Mouse (Mus musculus) MEL (cell line): Measurements from ENCODE around the gene Chrng. TPM values are rescaled to one million over a fixed set of nuclear protein-coding genes. Genes with fewer than 3 reads are reported as not detected.

ENCODE experiments used
- DNase-seq: peaks from one replicate; pipeline ENCODE4 v3.0.0; 2011; ENCODE audit warnings: low read depth, low spot score
- H3K27ac ChIP-seq: 2 replicates; pipeline ENCODE4 v1.5.1; 2012; ENCODE audit warnings: low read depth, mild to moderate bottlenecking, control low read depth, low read length, moderate library complexity; ENCODE audit not compliant: control insufficient read depth
- H3K27me3 ChIP-seq, 2 experiments: fragments of 150-350 bp in 1 of 2; sonication (generic) in 1 of 2; 2 replicates each; pipeline ENCODE4 v1.6.1; 2012; ENCODE audit warnings: low read length in 2 of 2, mild to moderate bottlenecking in 2 of 2, improper control_type of control experiment in 1 of 2, moderate library complexity in 1 of 2; ENCODE audit not compliant: insufficient read depth in 2 of 2, control insufficient read depth in 1 of 2
- H3K36me3 ChIP-seq, 2 experiments: 2 replicates each; pipeline ENCODE4 v1.6.1; 2012 to 2014; ENCODE audit warnings: low read length in 2 of 2, improper control_type of control experiment in 1 of 2, inconsistent platforms in 1 of 2, mild to moderate bottlenecking in 1 of 2; ENCODE audit not compliant: insufficient read depth in 2 of 2, control insufficient read depth in 1 of 2
- H3K4me1 ChIP-seq, 2 experiments: fragments of 150-350 bp in 1 of 2; sonication (generic) in 1 of 2; 2 replicates each; pipeline ENCODE4 v1.6.1; 2012; ENCODE audit warnings: low read length in 2 of 2, improper control_type of control experiment in 1 of 2, mild to moderate bottlenecking in 1 of 2; ENCODE audit not compliant: insufficient read depth in 2 of 2, control insufficient read depth in 1 of 2
- H3K4me3 ChIP-seq, 2 experiments: fragments of 150-350 bp in 1 of 2; sonication (generic) in 1 of 2; 2 replicates each; pipeline ENCODE4 v1.5.1; 2012; ENCODE audit warnings: low read depth in 2 of 2, low read length in 2 of 2, mild to moderate bottlenecking in 2 of 2, moderate library complexity in 2 of 2, control low read depth in 1 of 2, improper control_type of control experiment in 1 of 2; ENCODE audit not compliant: control insufficient read depth in 1 of 2, insufficient read depth in 1 of 2
- H3K79me2 ChIP-seq: 2 replicates; pipeline ENCODE4 v1.6.1; 2012; ENCODE audit warnings: mild to moderate bottlenecking, low read length, moderate library complexity; ENCODE audit not compliant: control insufficient read depth, poor library complexity, insufficient read depth
- H3K9ac ChIP-seq: 2 replicates; pipeline ENCODE4 v1.6.1; 2012; ENCODE audit warnings: low read depth, mild to moderate bottlenecking, control low read depth, low read length, moderate library complexity; ENCODE audit not compliant: control insufficient read depth, poor library complexity, severe bottlenecking
- H3K9me3 ChIP-seq: fragments of 150-350 bp; sonication (generic); replicated peaks from 2 replicates; pipeline ENCODE4 v1.6.1; 2012; ENCODE audit warnings: mild to moderate bottlenecking, low read length, improper control_type of control experiment, moderate library complexity; ENCODE audit not compliant: insufficient read depth
- CHD1 ChIP-seq: IDR thresholded peaks from 2 replicates; pipeline ENCODE4 v1.6.1; 2012; ENCODE audit warnings: low read depth, mild to moderate bottlenecking, inconsistent platforms, low read length, improper control_type of control experiment
- CHD2 ChIP-seq: IDR thresholded peaks from 2 replicates; pipeline ENCODE4 v1.6.1; 2011; ENCODE audit warnings: low read length, improper control_type of control experiment
- ETS1 ChIP-seq: IDR thresholded peaks from 2 replicates; pipeline ENCODE4 v1.6.1; 2012; ENCODE audit warnings: low read depth, mild to moderate bottlenecking, inconsistent platforms, low read length, improper control_type of control experiment, moderate library complexity
- HCFC1 ChIP-seq: IDR thresholded peaks from 2 replicates; pipeline ENCODE4 v1.6.1; 2012; ENCODE audit warnings: low read depth, mild to moderate bottlenecking, inconsistent platforms, low read length, improper control_type of control experiment, moderate library complexity
- KAT2A ChIP-seq: conservative IDR thresholded peaks from 2 replicates; pipeline ENCODE4 v1.6.1; 2012; ENCODE audit warnings: low read depth, low read length, improper control_type of control experiment, inconsistent platforms
- MXI1 ChIP-seq: IDR thresholded peaks from 2 replicates; pipeline ENCODE4 v1.6.1; 2011; ENCODE audit warnings: mild to moderate bottlenecking, low read depth, low read length, improper control_type of control experiment
- MYC ChIP-seq: IDR thresholded peaks from 2 replicates; pipeline ENCODE4 v1.6.1; 2011; ENCODE audit warnings: low read depth, mild to moderate bottlenecking, low read length, improper control_type of control experiment, moderate library complexity
- NELFE ChIP-seq: IDR thresholded peaks from 2 replicates; pipeline ENCODE4 v1.6.1; 2011; ENCODE audit warnings: low read depth, low read length, improper control_type of control experiment
- POLR2A ChIP-seq, 2 experiments: IDR thresholded peaks; 2 replicates each; pipeline ENCODE4 v1.6.1; 2011 to 2012; ENCODE audit warnings: low read length in 2 of 2, mild to moderate bottlenecking in 2 of 2, control low read depth in 1 of 2, improper control_type of control experiment in 1 of 2, low read depth in 1 of 2, moderate library complexity in 1 of 2; ENCODE audit not compliant: control insufficient read depth in 1 of 2, insufficient read depth in 1 of 2, poor library complexity in 1 of 2
- POLR2AphosphoS5 ChIP-seq: IDR thresholded peaks from 2 replicates; pipeline ENCODE4 v1.6.1; 2012; ENCODE audit warnings: low read depth, borderline replicate concordance, mild to moderate bottlenecking, inconsistent platforms, low read length, moderate library complexity, mixed read lengths
- TBP ChIP-seq: IDR thresholded peaks from 2 replicates; pipeline ENCODE4 v1.8.0; 2011; ENCODE audit warnings: low read depth, low read length, improper control_type of control experiment
- TCF12 ChIP-seq: IDR thresholded peaks from 2 replicates; pipeline ENCODE4 v1.6.1; 2014; ENCODE audit warnings: low read depth, mild to moderate bottlenecking, inconsistent platforms, low read length, improper control_type of control experiment, moderate library complexity
- ZKSCAN1 ChIP-seq: IDR thresholded peaks from 2 replicates; pipeline ENCODE4 v1.6.1; 2012; ENCODE audit warnings: low read depth, mild to moderate bottlenecking, inconsistent platforms, low read length, improper control_type of control experiment, moderate library complexity
- polyA plus RNA-seq, 2 experiments: library from polyadenylated mRNA; stranded (reverse) in 1 of 2; unstranded in 1 of 2; fragments of >175 nt in 1 of 2; fragments of >200 nt in 1 of 2; gene quantifications; 2 replicates each; pipeline versions ENCODE4 v1.2.1 to v1.2.4; 2012; ENCODE audit warnings: low replicate concordance in 2 of 2, low read depth in 1 of 2; ENCODE audit not compliant: insufficient read length in 2 of 2, insufficient read depth in 1 of 2, missing spikeins in 1 of 2
- total RNA-seq: library from RNA; depleted of rRNA; stranded (reverse); fragments of 300-350 nt; gene quantifications from 2 replicates; pipeline ENCODE4 v1.2.3, GENCODE M21; 2012

Gene Chrng
- total and polyA plus RNA-seq, 3 experiments: not detected

- H3K79me2 ChIP-seq: no peaks in the 10 kb centered on the region
- DNase-seq: no peak
- peaks cover 0 to 1% of the 10 kb centered on the region in 2 experiments; a peak in 1 of 4 replicates for H3K27me3 ChIP-seq
- H3K27ac ChIP-seq: no peak within 1 kb of the TSS
- no peak within 1 kb of the TSS for H3K4me3 ChIP-seq
- H3K4me1 ChIP-seq: no peaks in the 10 kb centered on the region
- TF ChIP-seq NELFE (no peak), MXI1 (no peak), TCF12 (no peak), MYC (no peak), HCFC1 (no peak), POLR2A (IDR thresholded peaks at IDR 0.05; ENCODE audit: control insufficient read depth in 1 of 2, insufficient read depth in 1 of 2, low read depth in 1 of 2, low read length in 2 of 2, poor library complexity in 1 of 2) (no peak), KAT2A (no peak), CHD1 (no peak)
- no peak within 1 kb of the TSS for H3K9ac ChIP-seq
- no peaks in the 10 kb centered on the region for H3K9me3 ChIP-seq
- no peaks in the 10 kb centered on the region for H3K36me3 ChIP-seq
Measured at GRCm38 (mm10) chr1:87156199-87156587, 48.3 kb upstream of the Chrng start, which contains the start of gene Ecel1. Gene Ecel1 (minus strand): TSS chr1:87156521.

DNA sequence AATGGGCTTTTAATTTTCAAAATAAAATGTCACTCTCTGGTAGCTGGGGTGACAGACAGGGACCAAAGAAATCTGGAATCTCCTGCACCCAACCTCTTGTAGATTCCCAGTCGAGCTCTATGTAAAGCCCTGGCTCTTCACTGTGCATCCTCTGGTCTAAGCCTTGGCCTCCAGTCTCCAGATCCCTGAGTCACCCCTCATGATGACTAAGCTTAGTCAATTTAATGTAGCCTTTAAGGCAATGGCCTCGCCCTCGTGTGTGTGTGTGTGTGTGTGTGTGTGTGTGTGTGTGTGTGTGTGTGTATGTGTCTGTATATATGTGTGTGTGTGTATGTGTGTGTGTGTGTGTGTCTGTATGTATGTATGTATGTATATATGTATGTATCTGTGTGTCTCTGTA, 45.1 kb upstream of the Chrng start:
- no peak overlapping the region for H3K27ac ChIP-seq
- no peaks in the 10 kb centered on the region for H3K36me3 ChIP-seq
- H3K9ac ChIP-seq: no peak overlapping the region
- H3K4me1 ChIP-seq: no peaks in the 10 kb centered on the region
- H3K79me2 ChIP-seq: no peaks in the 10 kb centered on the region
- no peak for DNase-seq
- TF ChIP-seq POLR2AphosphoS5: no peak
- no peak for TF ChIP-seq CHD1
- no peak for TF ChIP-seq CHD2
- H3K9me3 ChIP-seq: no peaks in the 10 kb centered on the region
- peaks cover 0 to 1% of the 10 kb centered on the region in 2 experiments; a peak in 1 of 4 replicates for H3K27me3 ChIP-seq
- no peak overlapping the region for H3K4me3 ChIP-seq

DNA sequence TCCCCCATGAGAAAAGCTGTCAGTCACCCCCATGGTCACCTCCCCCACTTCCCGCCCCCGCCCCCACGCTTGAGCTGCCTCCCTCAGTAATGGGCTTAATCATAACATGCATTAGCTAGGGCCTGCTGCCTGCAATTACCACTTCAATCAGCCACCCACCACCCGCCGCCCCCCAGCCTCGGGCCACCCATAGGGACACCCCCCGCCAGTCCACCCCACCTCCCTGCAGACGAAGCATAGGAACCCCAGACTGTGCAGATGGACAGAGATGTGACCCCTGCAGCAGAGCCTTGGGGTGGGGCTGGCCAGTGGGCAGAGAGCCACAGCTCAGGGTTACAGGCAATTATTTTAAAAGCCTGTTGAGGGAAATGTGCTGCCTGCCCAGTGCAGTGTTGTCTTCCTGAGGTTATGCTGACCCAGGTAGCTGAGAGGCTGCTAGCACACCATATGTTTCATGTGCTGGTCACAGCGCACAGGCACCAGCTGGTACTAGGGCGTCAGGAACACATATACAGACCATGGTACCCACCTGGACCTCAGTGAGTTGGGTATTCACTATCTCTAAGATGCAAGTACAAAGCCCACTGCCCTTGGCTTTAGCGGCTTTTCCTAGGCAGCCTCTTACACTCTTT, 40.2 kb upstream of the Chrng start:
- Histone ChIP-seq H3K36me3 (no peaks in the 10 kb centered on the region), H3K27me3 (peaks cover 2 to 4% of the 10 kb centered on the region in 2 experiments; a peak in 2 of 4 replicates), H3K4me1 (no peaks in the 10 kb centered on the region), H3K4me3 (no peak overlapping the region), H3K9me3 (no peaks in the 10 kb centered on the region), H3K9ac (no peak overlapping the region), H3K79me2 (no peaks in the 10 kb centered on the region), H3K27ac (no peak overlapping the region)
- no peak for DNase-seq
- TF ChIP-seq TBP: no peak
- TF ChIP-seq ZKSCAN1: no peak
- no peak for TF ChIP-seq ETS1
